Mouse (Mus musculus) urinary bladder, adult 18-20 months (tissue): ENCODE measurements at regions not wholly inside any gene's neighbourhood (a gene's known extent, or its start where the extent isn't known, plus 50 kb on each side); places are given as distances from the start of the nearest gene placed in this dataset.
A peak's percentile ranks its signal among the peaks of the same experiment; 100 is the strongest.

Source experiments
- DNase-seq, 2 experiments: peaks; one replicate each; pipeline ENCODE4 v3.0.0; 2022; ENCODE audit warnings: low spot score in 2 of 2, mixed read lengths in 2 of 2

- DNase-seq, result no peak
These were observed 175.6 kb downstream of the Rnf144b start for GRCm38 (mm10) chr13:47298010-47298409.

- DNase-seq, result no peak
These were observed 178.0 kb downstream of the Rnf144b start for GRCm38 (mm10) chr13:47300486-47300885.

DNA sequence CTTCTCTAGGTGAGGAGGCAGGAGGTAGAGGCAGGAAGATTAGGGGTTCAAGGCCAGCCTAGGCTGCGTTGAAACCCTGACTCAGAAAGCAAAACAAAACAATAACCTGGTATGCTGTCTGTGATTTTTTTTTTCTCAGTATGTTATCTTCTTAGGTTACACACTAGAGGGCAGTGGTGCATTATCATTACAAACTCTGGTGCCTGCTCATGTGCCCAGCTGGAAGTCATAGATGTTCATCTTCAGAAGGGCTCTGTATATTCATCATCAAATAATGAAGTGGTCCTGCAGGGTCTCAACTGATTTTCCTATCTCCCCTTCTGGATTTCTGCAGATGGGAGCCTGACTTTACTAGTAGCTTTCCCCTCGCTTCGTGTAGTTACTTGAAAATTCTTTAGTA lies 178.6 kb downstream of the Rnf144b start:
- DNase-seq, result no peak

GRCm38 (mm10) chr13:47309492-47309891 lies 187.0 kb downstream of the Rnf144b start:
- DNase-seq, result no peak

DNA sequence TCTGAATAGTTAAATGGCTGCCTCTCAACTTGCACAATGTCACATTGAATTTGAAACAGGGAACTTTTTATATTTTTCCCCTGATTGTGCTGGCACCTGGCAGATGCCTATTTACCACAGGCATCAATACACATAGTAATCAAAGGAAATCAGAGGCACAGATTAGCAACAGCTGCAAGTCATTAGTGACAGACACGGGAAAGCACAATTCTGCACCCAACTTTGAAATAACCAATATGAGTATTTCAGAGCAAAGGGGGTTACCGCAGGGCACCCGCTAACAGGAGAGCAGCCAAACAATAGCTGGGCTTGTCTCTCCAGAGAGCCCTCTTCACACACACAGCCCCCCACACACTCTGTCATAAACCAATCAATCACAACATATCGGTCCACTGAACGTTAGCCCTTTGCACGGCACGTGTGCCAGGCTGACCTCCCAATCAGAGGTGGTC lies 188.3 kb downstream of the Rnf144b start:
- no peak for DNase-seq

DNA sequence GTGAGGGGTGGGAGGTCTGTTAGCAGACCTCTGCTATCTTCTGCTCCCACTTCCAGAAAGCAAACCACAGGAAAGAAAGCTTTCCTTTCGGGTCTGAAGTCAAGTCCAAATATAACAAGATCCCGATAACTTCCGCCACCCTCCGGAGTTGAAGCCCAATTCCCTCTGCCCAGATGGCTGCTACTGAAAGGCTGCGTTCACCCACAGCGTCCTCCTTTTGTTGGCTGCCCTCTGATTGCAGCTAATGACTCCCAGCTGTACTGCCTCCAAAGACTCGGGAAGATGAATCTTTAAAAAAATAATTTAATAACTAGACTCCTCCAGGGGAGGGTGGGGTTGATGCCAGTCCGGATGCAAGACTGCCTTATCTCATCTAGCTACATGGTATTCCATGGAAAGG lies 197.1 kb downstream of the Rnf144b start:
- DNase-seq, result no peak

- DNase-seq, result no peak
These were observed 199.4 kb downstream of the Rnf144b start for GRCm38 (mm10) chr13:47321876-47322275.

DNA sequence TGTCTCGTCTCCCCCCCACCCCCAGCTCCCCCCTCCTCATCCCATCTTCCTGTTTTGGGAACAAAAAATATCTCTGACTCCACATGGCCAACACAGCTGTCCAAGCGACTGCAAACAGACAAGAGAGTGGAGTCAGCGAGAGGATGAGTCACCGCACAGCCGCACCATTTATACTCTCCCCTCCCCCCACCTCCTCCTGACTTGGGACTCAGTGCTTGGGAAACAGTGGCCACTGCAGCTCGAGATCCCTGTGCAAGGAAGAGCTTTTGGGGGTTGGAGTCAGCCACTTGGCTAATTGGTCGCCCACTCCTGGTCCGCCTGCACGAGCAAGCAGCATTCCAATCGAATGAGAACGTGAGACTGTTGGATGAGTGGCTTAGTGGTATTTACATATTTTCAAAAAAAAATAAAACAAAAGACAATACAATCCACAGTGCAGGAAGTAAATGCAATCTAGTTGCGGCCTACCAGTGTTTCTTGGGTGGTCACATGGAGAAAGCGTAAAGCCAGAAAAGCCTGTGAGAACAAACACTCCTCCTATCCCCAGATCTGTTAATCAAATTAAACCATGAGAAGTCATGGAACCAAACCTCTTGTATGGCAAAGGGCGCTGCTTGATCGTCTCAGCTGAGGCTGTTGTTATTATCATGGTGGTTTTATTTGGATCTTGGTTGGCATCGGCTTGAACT lies 213.7 kb downstream of the Rnf144b start:
- peak in 1 of 2 experiments; percentile 30 for DNase-seq

- no peak for DNase-seq
These were observed 214.5 kb downstream of the Rnf144b start for GRCm38 (mm10) chr13:47336865-47337441.

DNA sequence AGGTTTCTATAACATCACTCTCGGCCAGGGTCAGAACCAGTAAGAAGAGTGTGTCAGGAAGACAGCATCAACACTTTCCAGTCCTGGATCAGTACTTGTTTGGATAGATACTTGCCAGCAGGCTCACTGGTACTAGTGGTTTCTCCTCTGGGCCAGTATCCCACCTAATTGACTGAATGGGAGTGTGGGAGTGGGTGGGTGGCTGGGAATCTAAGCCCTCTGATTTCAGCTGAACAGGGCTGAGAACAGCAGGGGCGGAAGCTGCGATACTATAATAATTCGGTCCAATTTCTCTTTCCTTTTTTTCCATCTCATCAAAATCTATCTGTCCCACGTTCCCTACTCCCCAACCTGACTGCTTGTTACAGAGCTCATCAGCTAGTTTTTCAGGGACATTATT lies 217.0 kb downstream of the Rnf144b start:
- no peak for DNase-seq

DNA sequence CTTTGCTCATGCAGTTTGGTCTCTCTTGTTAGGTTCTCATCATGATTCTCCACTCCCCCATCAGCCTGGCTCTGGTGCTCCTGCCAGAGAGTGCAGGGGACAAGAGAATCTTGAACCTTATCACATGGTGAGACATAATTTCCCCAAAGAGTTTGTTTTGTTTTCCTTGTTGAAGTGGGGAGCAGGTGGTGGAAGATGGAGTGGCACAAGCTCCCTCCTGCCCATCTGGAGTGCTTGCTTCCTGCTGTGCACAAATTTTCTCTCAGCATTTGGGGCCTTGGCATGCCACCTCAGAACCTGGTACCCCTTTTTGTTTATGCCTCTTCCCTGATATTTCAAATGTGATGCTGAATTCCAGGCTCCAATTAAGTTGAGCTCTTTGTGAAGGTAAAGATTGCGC lies 219.9 kb downstream of the Rnf144b start:
- DNase-seq, result no peak

GRCm38 (mm10) chr13:47345576-47345975 lies 223.1 kb downstream of the Rnf144b start:
- DNase-seq, result no peak

- DNase-seq, result no peak
These were observed 225.4 kb downstream of the Rnf144b start for GRCm38 (mm10) chr13:47347835-47348234.

DNA sequence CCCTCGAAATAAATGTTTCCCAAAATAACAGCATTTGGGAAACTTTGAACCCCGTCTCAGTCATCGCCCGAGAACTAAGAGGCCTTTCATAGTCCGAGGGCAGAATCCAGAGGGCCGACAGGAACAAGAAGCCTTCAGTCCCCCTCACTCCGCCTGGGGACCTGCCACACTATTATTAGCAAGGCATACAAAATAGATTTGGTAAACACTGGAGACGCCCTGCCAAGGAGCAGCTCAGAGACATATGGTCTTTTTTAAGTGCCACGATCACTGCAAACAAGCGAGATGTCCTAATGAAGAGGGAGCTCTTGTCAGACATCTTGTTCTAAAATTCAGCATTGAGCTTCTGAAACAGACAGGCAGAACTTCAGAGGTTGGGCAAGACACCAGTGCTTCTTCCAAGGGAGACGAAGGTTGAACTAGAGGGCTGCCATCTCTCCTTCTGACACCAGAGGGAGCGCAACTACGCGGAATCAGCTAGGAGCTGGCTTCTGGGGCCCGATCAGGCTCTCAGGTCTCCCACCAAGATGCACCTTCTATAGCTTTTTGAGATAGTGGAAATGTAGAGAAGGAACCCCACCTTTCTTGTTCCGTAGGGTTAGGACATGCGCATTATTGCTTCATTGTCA lies 226.2 kb downstream of the Rnf144b start:
- DNase-seq, result peak; percentile 53 to 62

GRCm38 (mm10) chr13:47354446-47354845 lies 232.0 kb downstream of the Rnf144b start:
- DNase-seq, result no peak

DNA sequence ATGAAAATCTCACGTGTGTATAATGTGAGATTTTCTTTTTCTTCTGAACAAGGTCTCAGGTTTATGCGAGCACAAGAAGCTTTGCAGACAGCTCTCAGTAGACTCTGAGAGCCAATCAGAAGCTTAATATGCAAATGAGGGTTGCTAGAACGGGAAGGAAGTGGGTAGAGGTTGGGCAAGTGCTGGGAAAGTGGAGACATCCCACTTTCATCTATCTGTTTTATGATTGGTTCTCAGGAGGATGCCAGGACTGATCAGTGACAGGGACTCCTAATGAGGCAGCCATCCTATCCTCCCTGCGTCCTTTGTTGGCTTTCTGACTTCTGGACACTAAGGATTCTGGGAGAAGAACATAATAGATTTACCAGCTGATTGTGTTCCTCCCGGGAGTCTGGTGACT lies 232.7 kb downstream of the Rnf144b start:
- DNase-seq, result no peak

- DNase-seq, result no peak
These were observed 236.5 kb downstream of the Rnf144b start for GRCm38 (mm10) chr13:47358986-47359385.

- DNase-seq, result no peak
These were observed 243.3 kb downstream of the Rnf144b start for GRCm38 (mm10) chr13:47365776-47366175.

DNA sequence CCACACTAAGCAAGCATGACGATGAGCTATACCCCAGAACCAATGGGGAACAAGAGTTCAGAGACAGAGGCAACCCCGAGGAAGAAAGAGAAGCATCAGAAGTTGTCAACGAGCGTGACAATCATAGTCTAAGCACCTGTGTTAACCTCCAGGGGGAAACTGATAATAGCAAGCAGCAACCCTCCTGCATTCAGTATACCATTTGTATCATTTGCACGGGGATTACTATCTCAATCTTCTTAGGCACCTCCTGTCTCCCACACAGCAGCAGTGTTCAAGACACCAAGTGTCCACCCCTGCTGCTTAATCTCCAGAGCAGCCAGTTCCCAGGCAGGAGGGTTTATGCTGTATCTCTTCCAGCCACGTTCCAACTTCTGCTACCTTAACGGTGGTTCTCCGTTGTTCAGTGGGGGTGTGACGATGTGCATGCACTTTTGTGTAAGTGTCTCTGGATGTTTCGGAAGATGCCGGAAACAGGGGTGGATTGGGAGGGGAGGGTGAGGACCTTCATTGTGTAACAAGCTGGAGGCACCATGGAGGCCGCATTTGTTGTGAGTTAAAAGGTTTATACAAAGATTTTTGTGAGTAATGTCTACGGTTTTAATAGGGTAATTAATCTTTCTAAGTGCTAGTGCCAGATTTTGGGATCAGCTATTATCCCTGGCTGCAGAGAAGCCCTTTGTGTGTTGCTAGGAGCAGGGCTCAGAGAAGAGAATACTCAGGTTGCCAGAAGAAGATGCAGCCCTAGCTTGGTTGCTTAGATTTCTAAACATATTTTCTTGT lies 245.8 kb downstream of the Rnf144b start:
- DNase-seq, result peak in 1 of 2 experiments; percentile 24

DNA sequence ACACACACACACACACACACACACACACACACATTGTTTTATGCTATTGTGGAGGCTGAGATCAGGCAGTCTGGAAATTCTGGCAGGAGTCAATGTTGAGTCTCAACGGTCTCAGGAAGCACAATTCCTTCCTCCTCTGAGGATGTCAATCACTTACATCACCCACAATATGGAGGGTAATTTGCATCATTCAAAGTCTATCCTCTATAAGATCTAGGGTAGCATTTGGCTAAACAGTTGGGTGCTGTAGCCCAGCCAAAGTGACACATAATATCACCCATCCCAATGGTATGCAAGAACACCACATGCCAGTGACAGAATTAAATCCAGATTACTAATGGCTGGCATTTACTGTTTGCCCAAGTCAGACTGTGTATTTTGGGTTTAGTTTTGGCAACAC lies 252.1 kb downstream of the Rnf144b start:
- no peak for DNase-seq

GRCm38 (mm10) chr13:47391023-47391422 lies 268.6 kb downstream of the Rnf144b start:
- no peak for DNase-seq

GRCm38 (mm10) chr13:47397726-47398350 lies 275.4 kb downstream of the Rnf144b start:
- no peak for DNase-seq
